Mouse (Mus musculus): Measurements from ENCODE around the gene Nkx1-2. TPM values are rescaled to one million over a fixed set of nuclear protein-coding genes. Genes with fewer than 3 reads are reported as not detected.

Gene Nkx1-2
- total RNA-seq, 2 experiments from 2014 or later = not detected

- intact Hi-C loops (cut with DNase I) = loop anchor here (10.0 kb wide), 1 partner anchor 242 kb away; the partner anchor contains the start of gene Fam53b
- DNase-seq = no peak
These were observed 26.7 kb downstream of the Nkx1-2 start for GRCm38 (mm10) chr7:132572738-132573137.

GRCm38 (mm10) chr7:132571481-132571880 lies 28.0 kb downstream of the Nkx1-2 start:
- DNase-seq = peak in 1 of 2 experiments; percentile 36
- intact Hi-C loops (cut with DNase I) = loop anchor here (10.0 kb wide), 1 partner anchor 243 kb away; the partner anchor contains the start of gene Fam53b

- DNase-seq = peak; percentile 48 to 74
- intact Hi-C loops (cut with DNase I) = loop anchor here (10.0 kb wide), 1 partner anchor 245 kb away; the partner anchor contains the start of gene Fam53b
These were observed 29.4 kb downstream of the Nkx1-2 start for GRCm38 (mm10) chr7:132570071-132570470.

GRCm38 (mm10) chr7:132568817-132569216 lies 30.6 kb downstream of the Nkx1-2 start:
- DNase-seq = peak in 1 of 2 experiments; percentile 39

GRCm38 (mm10) chr7:132565831-132566230 lies 33.6 kb downstream of the Nkx1-2 start:
- DNase-seq = no peak
- intact Hi-C loops (cut with DNase I) = no loop called here

More at GRCm38 (mm10) chr7:132568817-132569216, 30.6 kb downstream of the Nkx1-2 start:
- intact Hi-C loops (cut with DNase I) = no loop called here

- no peak for DNase-seq
- intact Hi-C loops (cut with DNase I) = no loop called here
These were observed 40.2 kb downstream of the Nkx1-2 start for GRCm38 (mm10) chr7:132559138-132559766.

- DNase-seq = no peak
- intact Hi-C loops (cut with DNase I) = no loop called here
These were observed 41.2 kb downstream of the Nkx1-2 start for GRCm38 (mm10) chr7:132558141-132558736.

GRCm38 (mm10) chr7:132556575-132556974 lies 42.9 kb downstream of the Nkx1-2 start:
- no peak for DNase-seq
- intact Hi-C loops (cut with DNase I) = no loop called here

- intact Hi-C loops (cut with DNase I) = no loop called here
- DNase-seq = no peak
These were observed 43.5 kb downstream of the Nkx1-2 start for GRCm38 (mm10) chr7:132555911-132556310.

- intact Hi-C loops (cut with DNase I) = loop anchor here (5.0 kb wide), 1 partner anchor 1012 kb away; the partner anchor contains the start of gene Hmx3
- DNase-seq = no peak
These were observed 45.3 kb downstream of the Nkx1-2 start for GRCm38 (mm10) chr7:132554091-132554490.

GRCm38 (mm10) chr7:132551351-132552126 lies 47.9 kb downstream of the Nkx1-2 start:
- intact Hi-C loops (cut with DNase I) = loop anchor here (1.0 to 5.0 kb wide), 5 partner anchors 75 to 1009 kb away; partner anchors contain the start of gene Hmx3
- DNase-seq = peak; percentile 96 to 99

GRCm38 (mm10) chr7:132547126-132547525 lies 52.3 kb downstream of the Nkx1-2 start:
- intact Hi-C loops (cut with DNase I) = no loop called here
- no peak for DNase-seq

Other genes with a start within 250 kb of the Nkx1-2 start
- 100 to 1,000 TPM; 116 to 121 TPM for gene Oat, start 23.2 kb downstream of the Nkx1-2 start, total RNA-seq (2021)
- gene Lhpp, start 11.0 kb upstream of the Nkx1-2 start, total RNA-seq (2021) = 10 to 100 TPM; 18.0 to 18.4 TPM
- gene Fam53b, start 214.2 kb upstream of the Nkx1-2 start, total RNA-seq (2021) = 10 to 100 TPM; 35.5 to 46.0 TPM